Mouse (Mus musculus) small intestine, adult 2 months (tissue): ENCODE data around the gene Fam136a.

Source experiments
- CTCF ChIP-seq: fragments of 200-500 bp; IDR thresholded peaks from 2 replicates; pipeline ENCODE4 v1.5.1; 2012; ENCODE audit warnings: low read depth, mild to moderate bottlenecking, control low read depth, inconsistent platforms, low read length, moderate library complexity, mixed read lengths; ENCODE audit not compliant: insufficient replicate concordance, insufficient read length; ENCODE audit errors: extremely low read depth
- POLR2A ChIP-seq: fragments of 200-500 bp; IDR thresholded peaks from 2 replicates; pipeline ENCODE4 v1.6.1; 2012; ENCODE audit warnings: low read depth, mild to moderate bottlenecking, control low read depth, inconsistent platforms, low read length, moderate library complexity

DNA sequence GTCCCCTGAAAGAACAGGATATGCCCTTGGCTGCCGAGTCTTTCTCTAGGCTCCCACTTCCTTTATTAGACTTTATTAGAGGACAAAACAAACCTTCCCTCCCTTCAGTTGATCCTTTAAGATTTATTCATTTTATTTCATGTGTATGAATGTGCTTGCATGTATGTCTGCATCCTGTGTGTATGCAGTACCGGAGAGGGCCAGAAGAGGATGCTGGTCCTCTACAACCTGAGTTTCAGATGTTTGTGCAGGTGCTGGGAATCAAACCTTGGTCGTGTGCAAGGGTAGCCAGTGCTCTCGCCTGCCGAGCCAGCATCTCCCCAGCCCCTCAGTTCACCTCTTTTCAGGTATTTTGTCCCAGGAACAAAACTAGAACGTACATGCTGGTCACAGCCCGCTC lies 4.1 kb upstream of the Fam136a start:
- no peak for TF ChIP-seq CTCF
- no peak for TF ChIP-seq POLR2A
